Mouse (Mus musculus) heart, adult 2 months (tissue): Measurements from ENCODE around the gene Gm826.

Source experiments
- CTCF ChIP-seq: fragments of 200-600 bp; IDR thresholded peaks from 2 replicates; pipeline ENCODE4 v1.8.1; 2022; ENCODE audit warnings: antibody characterized with exemption, mild to moderate bottlenecking, moderate library complexity
- EP300 ChIP-seq: fragments of 200-500 bp; IDR thresholded peaks from 2 replicates; pipeline ENCODE4 v1.6.1; 2011; ENCODE audit warnings: low read depth, low read length, control low read depth; ENCODE audit not compliant: insufficient read depth
- POLR2A ChIP-seq: fragments of 200-500 bp; IDR thresholded peaks from 2 replicates; pipeline ENCODE4 v1.6.1; 2011; ENCODE audit warnings: mild to moderate bottlenecking, low read depth, low read length, control low read depth; ENCODE audit not compliant: insufficient read depth

DNA sequence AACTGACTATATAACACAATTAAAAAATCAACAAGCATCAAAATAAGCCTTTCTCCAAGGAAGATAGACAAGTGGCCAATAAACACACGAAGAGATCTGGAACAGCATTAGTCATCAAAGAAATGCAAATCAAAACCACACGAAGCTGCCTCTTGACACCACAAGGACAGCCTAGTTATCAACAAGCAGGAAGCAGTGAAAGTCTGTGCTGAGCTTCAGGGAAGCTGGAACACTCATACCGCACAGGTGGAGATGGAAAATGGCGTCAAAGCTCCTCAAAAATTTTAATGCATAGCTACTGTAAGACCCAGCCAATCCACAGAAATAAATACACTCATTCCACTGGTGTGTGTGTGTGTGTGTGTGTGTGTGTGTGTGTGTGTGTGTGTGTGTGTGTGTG, 31.9 kb downstream of the Gm826 start:
- no peak for TF ChIP-seq CTCF
- TF ChIP-seq POLR2A = no peak
- no peak for TF ChIP-seq EP300
